Mouse (Mus musculus) skeletal muscle tissue, adult 2 months (tissue): ENCODE measurements around the gene Cobll1.

Experiments
- DNase-seq: peaks from one replicate; pipeline ENCODE4 v3.0.0-alpha.2; 2012; ENCODE audit warnings: low read depth, low spot score

The Cobll1 gene

DNA sequence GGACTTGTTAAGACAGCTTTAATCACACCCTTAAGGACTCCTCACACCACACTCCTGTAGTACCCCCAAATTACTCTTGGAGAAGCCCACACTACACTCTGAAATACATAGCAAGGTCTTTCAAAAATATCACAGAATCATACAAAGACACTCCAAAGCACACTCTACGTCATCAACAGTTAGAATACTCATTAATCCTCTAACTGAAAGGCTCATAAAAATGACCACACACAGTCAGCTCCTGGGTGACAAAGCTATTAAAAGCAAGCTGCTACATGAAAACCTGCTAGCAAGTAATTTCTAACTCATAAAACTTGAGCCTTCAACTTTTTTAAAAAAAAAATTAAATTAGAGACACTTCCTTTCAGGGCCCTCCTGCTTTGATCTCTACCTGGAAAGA lies 91.8 kb downstream of the Cobll1 start:
- no peak for DNase-seq

DNA sequence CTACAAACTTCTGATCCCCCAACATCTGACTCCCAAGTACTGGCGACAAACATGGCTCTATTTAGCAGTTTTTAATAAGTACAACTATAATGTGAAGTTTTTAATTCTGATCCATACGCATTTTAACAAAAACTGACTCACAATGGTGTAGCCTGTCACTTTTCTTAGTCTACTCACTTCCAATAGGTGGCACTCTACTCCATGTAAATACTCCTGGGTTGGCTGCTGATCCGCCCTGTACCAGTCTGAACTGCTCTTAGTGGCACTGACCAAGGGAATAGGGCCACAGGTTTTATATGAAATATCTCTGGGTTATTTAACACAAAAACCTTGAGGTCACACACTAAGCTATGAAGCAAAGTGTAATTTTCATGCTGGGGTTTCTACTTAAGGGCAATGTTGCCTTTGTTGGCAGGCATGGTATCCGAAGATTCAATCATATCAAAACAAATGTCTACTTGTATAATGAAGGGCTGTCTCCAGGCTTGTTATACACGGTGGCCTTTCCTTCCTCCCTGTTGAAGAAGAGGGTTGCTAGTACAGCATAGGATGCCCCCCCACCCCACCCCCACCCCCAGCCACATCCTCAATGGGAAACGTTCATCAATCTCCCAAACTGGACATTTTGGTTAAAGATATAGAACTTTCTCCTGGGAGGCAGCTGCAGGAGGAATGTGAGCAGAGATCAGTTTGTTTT lies 93.6 kb downstream of the Cobll1 start:
- peak; percentile 30 for DNase-seq

DNA sequence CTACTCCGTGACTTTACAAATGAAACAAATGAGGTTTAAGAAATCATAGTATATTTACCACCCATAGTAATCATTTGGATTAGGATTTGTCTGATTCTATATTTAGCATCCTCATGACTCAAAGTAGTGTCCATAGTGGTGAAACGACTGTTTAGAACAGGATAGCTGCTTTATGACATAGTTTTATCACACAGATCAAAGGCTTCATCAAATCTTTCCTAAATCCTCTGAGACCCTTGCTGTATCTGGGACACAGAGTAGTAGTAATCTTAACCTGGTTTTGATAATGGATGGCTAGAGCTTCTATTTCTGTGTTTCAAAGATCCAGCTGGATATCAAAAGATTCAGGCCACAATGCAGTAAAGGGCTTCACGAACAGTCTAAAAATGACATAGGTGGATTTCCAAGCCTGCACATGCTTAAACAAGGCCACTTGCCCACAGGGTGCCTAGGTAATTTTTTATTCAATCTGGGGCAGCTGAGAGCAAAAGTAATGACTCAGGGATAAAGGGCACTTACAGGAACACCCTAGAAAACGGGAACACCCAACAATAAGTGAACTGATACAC lies 98.0 kb downstream of the Cobll1 start:
- no peak for DNase-seq

DNA sequence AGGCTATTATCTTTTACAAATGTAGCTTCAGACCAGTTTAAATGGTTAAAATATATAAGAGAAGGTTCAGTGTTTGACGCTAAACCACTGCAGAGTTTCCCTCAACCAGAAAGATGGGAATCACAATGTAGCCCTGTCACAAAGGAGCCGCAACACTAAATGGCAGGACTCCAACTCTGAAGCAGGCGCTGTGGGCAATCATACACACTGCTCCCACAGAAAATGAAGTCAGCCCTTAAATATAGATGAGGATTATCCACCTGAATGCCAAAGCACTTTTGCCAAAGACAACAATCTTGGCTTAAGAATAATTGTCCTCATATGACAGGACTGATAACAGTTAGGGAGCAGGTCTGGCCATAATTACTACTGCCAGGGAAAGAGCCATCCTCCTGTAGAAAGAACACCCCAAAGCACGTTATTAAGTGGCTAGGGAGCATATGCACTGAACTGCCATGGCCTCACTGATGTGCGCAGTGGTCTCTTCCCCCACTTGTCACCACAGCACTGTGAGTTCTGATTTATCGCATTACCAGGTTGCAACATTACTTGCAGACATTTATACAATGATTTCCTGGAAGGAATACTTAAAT lies 98.8 kb downstream of the Cobll1 start:
- DNase-seq, result no peak

DNA sequence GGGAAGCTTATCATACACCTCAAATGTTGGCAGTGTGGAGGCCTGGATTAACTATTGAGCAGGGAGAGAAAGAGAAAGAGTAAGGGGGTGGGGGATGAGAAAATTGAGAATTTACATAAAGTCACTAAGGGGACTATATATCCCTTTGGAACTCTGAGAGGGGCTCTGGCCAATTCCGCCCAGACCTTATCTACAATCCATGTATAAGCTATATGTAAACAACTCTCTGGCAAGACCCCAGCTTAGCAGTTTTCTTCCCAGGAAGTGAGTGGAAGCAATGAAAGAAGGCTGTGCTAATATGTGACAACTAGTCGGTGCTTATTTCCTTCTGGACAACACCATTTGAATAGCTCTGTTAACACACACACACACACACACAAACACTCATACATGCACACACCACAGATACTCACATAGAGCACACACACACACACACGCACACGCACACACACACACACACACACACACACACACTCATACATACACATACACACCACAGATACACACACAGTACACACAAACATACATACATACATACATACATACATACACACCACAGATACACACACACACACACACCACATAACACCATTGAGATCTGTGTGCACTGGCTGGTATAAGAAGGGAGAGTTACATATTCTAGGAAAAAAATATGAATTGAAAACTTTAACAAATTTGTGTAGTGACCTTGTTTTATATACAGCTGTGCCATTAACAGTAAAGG lies 99.4 kb downstream of the Cobll1 start:
- DNase-seq, result no peak

DNA sequence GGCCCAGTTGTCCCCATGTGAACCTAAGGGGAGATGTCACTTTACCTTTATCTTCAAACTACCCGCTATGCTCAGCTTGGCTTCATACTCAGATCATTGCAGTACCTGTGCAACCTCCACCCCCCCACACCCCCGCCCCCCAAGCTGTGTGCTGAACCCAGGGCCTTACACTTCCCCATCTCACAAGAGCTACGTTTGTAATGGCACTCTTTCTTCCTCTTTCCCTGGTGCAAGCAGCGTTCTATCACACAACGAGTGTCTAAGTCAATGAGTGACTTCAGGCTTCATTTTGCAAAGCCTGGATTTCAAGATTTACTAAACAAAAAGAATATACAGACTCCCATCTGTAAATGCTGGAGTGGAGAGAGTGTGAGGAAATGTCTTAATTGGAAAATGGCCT lies 100.2 kb downstream of the Cobll1 start:
- no peak for DNase-seq

DNA sequence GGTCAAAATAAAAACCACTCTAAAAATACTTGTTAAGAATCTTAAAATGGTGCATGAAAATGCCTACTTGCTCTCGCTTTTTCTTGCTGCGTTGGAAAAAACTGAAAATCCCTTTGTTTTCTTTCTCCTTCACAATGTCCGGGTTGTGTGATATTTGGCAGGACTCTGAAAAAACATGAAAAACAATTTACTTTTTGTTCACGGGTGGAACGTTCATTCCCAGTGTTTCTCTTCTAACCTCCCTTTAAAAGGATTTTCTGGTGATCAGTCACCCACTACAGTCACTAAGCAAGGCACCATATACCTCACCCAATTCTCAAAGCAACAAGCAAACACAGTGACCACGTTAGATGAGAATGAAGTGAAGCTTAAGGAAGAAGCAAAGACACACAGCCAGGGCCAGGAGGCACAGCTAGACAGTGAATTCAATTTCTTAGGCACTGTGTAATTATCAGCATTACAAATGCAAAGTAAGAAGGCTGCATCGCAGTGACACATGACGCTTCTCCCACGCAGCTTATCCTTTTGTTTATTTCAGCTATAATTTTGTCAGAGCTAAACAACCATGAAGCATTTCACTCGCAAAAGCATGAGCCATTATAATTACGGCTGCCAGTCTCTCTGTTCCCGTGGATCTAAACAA lies 112.9 kb downstream of the Cobll1 start:
- DNase-seq, result no peak

DNA sequence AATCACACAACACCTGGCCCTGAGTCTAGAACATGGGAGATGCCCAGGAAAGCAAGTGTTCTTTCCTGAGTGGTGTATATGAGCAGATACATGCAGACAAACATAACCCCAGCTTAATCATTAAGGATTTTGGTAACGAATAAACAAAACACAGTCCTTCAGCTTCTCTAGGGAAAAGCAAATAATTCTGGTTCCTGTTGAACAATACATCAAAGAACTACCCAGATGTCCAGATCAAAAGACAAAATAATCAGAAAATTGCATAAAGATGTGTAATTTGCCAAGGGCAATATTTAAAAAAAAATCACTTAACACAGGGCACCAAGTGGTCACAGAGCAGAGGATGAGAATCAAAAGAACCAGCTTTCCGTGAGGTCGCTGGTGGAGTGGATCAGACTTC lies 115.5 kb downstream of the Cobll1 start:
- DNase-seq, result no peak

DNA sequence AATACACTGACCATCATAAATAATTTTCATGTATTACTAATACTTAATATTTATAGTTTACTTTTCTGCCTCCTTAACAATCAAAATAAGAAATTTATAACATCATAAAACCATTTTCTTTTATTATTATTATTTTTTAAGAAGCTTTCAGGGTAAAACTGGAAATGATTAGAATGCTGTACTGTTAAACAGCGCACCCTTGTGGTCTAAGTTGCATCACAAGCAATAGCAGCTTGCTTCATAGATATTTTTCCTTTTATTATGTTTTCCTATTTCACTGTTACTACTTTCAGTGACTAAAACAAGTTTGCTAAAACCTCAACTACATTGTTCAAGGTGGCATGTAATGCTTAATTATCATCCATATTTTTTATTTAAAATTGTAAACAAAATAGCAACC lies 117.8 kb downstream of the Cobll1 start:
- no peak for DNase-seq

DNA sequence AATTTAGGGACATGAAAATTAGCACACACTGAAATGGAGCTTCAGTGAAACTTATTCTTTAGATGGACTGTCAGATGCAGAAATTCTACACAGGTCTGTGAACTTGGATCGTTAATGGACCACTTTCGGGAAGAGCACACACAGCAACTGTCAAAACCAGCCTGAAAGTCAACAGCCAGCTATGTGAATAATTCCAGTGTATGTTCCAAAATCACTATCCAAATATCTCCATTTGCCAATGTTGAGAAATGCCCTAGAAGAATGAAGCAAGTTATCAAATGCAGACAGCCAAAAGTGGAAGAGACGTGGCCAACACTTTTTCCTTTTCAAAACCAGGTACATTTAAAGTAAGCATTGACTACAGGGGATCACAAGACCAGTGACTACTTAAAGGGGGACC lies 118.2 kb downstream of the Cobll1 start:
- DNase-seq, result no peak

DNA sequence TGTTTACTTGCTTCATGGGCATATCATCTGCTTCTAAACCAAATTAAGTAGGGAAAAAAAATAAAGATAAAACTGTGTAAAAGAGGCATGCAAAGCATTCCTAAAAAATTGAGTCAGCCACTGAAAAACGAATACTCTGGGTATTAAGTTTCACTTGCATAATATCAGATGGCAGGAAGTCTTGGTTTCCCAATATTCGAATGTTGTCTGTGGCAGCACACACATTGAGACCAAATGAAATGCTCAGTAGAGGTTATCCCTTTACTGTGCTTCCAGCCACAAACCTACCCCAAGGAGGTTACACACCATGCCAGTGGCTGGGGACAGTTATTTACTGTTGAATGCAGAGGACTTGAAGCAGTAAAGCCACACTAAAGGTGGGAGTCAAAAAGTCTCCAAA lies 119.1 kb downstream of the Cobll1 start:
- peak; percentile 22 for DNase-seq

DNA sequence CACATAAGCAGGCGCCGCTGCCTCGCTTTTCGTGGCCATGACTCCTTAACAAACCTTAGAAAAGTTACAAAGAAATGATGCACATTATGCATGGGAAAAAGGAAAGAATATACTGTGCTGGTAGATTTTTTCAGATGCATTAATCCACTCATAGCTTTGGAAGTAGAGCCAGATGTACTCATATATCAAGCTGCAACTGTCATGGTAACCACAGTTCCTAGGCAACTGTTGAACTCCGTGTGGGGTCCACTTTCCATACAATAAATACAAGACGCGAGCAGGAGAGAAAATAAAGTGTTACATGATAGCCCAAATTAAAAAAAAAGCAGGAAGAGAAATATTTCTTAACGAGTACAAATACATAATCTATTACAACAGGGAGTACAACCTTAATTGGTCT lies 119.5 kb downstream of the Cobll1 start:
- DNase-seq, result no peak

DNA sequence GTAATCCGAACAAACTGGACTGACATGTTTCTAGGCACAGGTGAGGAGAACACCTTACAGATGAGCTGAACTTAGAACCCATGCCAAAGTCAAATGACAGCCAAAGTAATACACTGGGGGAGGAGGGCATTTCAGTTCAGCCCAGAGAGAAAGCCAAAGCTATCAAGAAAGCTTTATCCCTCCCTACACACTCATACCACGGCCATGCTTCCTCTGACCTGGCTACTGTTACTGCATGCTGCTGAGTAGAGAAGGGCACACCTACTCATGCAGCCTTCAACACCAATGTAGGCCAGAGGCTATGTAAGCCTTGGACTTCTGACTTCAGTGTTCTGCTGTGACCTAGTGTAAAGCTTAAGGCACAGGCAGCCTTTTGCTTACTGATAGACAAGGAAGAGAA lies 120.1 kb downstream of the Cobll1 start:
- no peak for DNase-seq

DNA sequence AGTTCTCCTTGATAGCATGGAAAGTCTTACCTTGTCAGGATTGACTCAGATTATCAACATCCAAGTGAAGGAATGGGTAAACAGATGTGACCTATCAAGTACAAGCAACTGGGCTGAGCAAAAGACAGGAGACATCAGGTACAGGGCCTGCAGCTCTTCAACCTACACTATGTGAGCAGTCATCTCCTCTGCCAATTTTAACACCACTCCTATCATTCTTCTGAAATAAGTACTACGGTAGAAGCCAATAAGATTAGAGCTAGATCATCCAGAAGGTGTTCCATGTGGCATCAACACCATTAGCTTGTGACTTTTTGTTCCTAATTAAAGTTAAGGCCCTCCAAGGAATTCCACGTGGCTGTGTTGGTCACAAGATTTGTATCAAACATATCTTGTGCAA lies 121.3 kb downstream of the Cobll1 start:
- no peak for DNase-seq

DNA sequence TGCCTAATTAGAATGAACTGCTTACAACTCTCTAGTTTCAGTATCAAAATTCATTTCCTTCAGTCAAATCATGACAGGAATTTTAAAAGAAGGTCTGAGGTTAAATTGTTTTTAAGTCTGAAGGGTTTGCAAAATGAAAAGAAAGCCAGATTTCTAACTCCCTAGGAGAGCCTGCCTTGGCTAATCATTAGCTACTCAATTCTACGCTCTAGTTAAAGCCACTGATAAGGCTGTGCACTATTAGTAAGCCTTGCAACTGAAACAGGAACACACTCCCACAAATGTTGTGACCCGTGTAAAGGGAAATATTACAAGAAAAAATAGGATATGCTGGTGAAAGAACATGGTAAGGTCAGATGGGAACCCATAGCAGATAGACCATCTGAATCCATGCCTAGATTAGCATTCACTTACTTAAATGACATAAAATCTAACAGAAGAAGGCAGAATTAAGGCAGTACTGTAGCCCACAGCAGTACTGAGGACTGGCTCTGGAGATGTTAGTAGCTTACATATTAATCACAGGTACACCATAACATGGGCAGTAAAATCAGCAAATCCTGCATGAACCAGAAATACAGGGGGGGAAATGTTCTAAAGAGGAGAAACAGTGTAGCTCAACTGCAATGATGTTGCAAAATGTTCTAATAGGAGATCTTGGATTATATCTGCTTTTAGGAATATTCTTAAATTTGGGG lies 122.6 kb downstream of the Cobll1 start:
- DNase-seq, result no peak

DNA sequence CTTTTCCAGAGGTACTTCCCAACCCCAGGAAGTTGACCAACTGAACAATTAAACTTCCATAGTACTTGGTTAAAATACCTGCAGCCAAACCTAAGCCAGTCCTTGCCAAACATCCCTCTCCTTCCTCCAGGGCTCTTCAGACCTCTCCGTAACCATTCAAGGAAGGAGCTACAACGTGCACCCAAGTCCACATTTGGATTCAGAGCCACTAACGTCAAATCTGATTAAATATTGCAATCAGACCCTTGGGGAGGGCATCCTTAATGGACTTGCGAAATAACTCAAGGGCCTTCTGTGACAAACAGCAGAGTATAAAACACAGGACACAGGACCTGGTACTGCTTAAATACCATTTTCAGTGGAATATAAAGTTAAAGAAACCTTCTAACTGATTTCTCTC lies 126.0 kb downstream of the Cobll1 start:
- DNase-seq, result no peak

DNA sequence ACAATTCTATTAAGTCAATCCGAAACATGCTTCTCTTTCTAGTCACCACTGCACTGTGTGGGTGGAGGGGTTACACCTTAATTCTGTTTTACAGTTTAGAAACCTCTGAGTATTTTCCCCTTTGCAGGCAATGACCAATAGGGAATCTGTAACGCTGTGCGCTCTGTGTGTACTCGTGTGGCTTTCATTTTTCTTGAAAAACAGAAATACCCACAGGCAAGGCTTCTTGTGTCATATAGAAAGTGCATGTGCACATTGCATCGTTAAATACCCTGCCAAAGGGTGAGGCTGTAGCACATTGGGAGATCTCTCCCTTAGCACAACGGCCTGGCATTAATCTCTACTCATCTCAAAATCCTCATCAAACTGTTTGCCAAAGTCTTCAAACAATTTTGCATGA lies 134.6 kb downstream of the Cobll1 start:
- DNase-seq, result no peak

DNA sequence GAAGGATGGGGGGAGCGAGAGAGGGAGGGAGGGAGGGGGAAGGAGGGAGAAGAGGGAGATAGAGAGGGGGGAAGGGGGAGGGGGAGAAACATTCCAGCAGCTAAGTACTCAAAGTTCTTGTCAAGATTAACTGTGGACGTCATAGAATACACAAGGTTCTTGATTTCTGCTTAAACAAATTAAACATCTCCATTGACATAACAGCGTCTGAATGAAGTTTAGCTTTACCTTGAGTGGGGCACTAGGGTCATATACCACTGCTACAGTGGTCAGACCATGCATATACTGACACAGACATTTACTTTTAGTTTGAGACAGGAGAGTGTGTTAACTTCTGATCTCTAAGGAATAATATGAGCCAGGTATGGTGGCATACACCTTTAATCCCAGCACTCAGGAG lies 135.4 kb downstream of the Cobll1 start:
- DNase-seq, result no peak

DNA sequence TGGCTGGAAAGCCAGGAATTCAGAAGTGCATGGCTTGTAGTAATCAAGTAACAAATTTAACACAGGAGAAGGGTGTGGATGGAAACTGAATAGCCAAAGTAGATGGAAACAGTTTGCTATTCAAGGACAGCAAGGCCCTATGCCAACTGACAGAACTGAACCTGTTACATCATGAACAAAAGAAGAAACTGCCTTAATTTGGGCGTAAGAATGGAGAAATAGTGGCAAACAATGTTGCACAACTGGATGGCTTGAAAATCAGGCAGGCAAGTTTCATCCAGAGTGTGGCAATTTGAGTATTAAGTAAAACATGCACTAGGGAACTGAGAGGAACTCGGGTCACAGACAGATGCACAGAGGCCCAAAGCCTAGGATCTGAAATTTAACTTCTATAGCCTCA lies 137.8 kb downstream of the Cobll1 start:
- peak; percentile 16 for DNase-seq

DNA sequence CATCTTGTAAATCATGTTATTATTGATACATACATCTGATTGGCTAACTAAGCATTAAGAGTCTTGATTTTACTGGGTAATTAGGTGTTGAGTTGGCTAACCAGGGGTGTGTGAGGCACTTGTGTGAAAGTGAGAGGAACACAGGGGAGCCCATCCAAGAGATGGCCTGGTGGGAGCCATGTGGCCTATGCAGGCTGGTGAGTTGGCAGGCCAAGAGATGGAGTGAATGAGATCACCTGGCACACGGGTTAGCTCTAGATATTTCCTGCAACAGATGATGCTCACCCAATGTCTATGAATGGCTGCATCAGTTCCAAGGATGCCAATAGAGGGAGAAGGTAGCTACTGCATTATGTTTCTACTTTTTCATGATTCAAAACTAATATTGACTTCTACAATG lies 139.2 kb downstream of the Cobll1 start:
- DNase-seq, result no peak

DNA sequence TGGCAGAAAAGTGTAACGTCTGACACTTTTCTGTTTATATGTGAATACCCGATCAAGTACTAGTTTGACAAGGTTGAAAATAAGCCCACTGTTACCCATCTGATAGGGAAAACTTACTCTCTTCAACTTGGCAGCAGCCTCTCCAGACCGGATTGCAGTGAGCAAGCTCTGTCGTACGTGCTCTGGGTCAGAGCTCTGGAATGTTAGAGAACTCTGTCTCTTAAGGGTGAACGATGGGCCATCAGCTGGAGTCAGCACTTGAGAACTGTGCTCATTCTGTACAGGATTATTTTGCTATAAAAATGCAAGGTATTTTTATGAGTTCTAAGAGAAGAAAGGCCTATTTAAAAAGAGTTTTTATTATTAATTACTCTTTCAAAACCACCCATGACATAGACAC lies 143.6 kb downstream of the Cobll1 start:
- DNase-seq, result no peak

DNA sequence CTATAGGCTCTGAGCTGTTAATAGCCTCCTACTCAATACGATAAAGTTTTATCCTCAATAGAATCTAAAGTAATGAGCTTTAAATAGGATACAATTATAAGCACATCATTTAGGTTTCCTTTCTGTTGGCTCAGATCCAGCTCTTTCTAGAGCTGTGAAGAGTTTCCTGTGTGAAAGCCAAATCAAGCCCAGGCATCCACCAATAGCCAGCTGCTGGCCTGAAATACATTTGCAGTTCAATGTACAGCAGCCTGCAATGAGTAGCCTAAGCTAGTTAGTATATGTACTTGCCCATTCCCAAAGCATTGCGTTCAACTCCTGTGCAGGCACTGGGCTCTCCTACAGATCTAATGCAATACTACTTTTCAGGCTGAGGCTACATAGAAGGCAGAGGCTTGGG lies 145.2 kb downstream of the Cobll1 start:
- no peak for DNase-seq
